Mouse (Mus musculus): ENCODE data around the gene Sppl2c. TPM values are rescaled to one million over a fixed set of nuclear protein-coding genes. Genes with fewer than 3 reads are reported as not detected.
A peak's percentile ranks its signal among the peaks of the same experiment; 100 is the strongest.
"Not testable (repeated sequence)": the region's sequence is repeated elsewhere in the genome, so short reads cannot be mapped to it uniquely, and the experiment has no call there.

The Sppl2c gene
- total RNA-seq, 2 experiments from 2014 or later: not detected

- DNase-seq: no peak
Measured at GRCm38 (mm10) chr11:104197861-104198260, 11.7 kb downstream of the Sppl2c start.

GRCm38 (mm10) chr11:104203271-104203670 lies 17.1 kb downstream of the Sppl2c start:
- no peak for DNase-seq

GRCm38 (mm10) chr11:104206573-104206972 lies 20.4 kb downstream of the Sppl2c start:
- no peak for DNase-seq

- no peak for DNase-seq
Measured at GRCm38 (mm10) chr11:104209041-104209440, 22.9 kb downstream of the Sppl2c start.

GRCm38 (mm10) chr11:104211251-104211650 lies 25.1 kb downstream of the Sppl2c start:
- DNase-seq: no peak

- DNase-seq: not testable (repeated sequence)
Measured at GRCm38 (mm10) chr11:104214128-104214527, 28.0 kb downstream of the Sppl2c start.

- no peak for DNase-seq
Measured at GRCm38 (mm10) chr11:104218075-104218474, 31.9 kb downstream of the Sppl2c start.

- no peak for DNase-seq
Measured at GRCm38 (mm10) chr11:104220291-104220690, 34.2 kb downstream of the Sppl2c start.

- DNase-seq: no peak
Measured at GRCm38 (mm10) chr11:104221751-104222150, 35.6 kb downstream of the Sppl2c start.

GRCm38 (mm10) chr11:104223301-104223700 lies 37.2 kb downstream of the Sppl2c start:
- DNase-seq: no peak

GRCm38 (mm10) chr11:104229391-104229790 lies 43.3 kb downstream of the Sppl2c start:
- DNase-seq: no peak

- DNase-seq: no peak
Measured at GRCm38 (mm10) chr11:104230066-104230778, 44.1 kb downstream of the Sppl2c start.

GRCm38 (mm10) chr11:104231041-104231911 lies 45.1 kb downstream of the Sppl2c start, which contains the start of gene Mapt:
Gene Mapt, plus strand, starts transcription at chr11:104231390.
- DNase-seq: peak; percentile 92 to 93

- peak; percentile 74 to 83 for DNase-seq
Measured at GRCm38 (mm10) chr11:104232141-104233061, 46.3 kb downstream of the Sppl2c start.

- DNase-seq: no peak
Measured at GRCm38 (mm10) chr11:104233101-104233500, 47.0 kb downstream of the Sppl2c start.

GRCm38 (mm10) chr11:104233574-104234206 lies 47.6 kb downstream of the Sppl2c start:
- no peak for DNase-seq

GRCm38 (mm10) chr11:104234680-104235079 lies 48.6 kb downstream of the Sppl2c start:
- DNase-seq: no peak

GRCm38 (mm10) chr11:104235881-104236280 lies 49.8 kb downstream of the Sppl2c start:
- DNase-seq: no peak

GRCm38 (mm10) chr11:104237226-104237625 lies 51.1 kb downstream of the Sppl2c start:
- DNase-seq: peak; percentile 75 to 80

- DNase-seq: no peak
Measured at GRCm38 (mm10) chr11:104237958-104238747, 52.0 kb downstream of the Sppl2c start.

Data from layer of hippocampus, postnatal 36 days (tissue).